Mouse (Mus musculus): ENCODE measurements around the gene Osbpl2. TPM values are rescaled to one million over a fixed set of nuclear protein-coding genes. Genes with fewer than 3 reads are reported as not detected.

Osbpl2 gene
- polyA plus RNA-seq, 1 experiment from 2014 or later = 10.4 TPM

DNA sequence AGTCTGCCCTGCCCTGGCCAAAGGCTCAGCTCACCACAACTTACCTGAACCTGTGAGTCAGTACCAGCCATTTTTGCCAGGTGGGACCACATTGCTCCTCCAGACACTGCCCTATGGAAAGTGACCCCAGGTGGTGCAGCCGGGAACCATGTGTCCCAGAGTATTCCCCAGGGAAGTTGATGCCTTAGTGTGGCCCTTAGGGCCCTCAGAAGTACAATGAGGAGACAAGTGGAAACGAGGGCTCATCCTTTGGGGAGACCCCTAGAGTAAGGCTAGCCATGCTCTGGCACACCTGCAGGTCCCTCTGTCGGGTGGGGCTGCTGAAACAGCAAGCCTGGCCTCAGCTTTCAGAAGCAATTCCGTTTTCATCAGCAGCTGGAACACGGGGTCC lies 32.5 kb upstream of the Osbpl2 start:
- Histone ChIP-seq H3K27ac (no peak overlapping the region), H3K9me3 (replicated peaks) (no peaks in the 10 kb centered on the region), H3K36me3 (peaks cover 20% of the 10 kb centered on the region; the same call in 1 of the 2 replicates), H3K9ac (no peak overlapping the region), H3K27me3 (peaks cover 15% of the 10 kb centered on the region; the same call in 1 of the 2 replicates), H3K4me1 (replicated peaks) (no peaks in the 10 kb centered on the region), H3K4me2 (no peak overlapping the region), H3K4me3 (replicated peaks) (no peak overlapping the region)
- ATAC-seq (ENCODE audit: low read depth) (no peak), DNase-seq (no peak)
- WGBS (ENCODE audit: insufficient replicate concordance) = 77% methylated on average over 5 of the region's 5 CpGs

DNA sequence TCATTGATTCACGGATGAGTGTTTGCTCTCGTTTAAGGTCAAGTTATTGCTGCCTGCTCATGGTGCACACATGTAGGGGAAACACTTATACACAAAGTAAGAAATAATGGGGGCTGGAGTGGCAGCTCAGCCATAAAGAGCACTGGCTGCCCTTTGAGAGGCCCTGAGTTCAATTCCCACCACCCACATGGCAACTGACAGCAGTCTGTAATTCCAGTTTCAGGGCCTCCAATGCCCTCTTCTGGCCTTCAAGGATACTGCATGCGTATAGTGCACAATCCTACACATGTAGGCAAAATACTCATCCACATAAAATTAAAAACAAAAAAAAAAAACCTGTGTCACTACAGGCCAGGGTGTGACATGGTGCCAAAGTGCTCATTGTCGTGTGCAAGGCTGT lies 31.6 kb upstream of the Osbpl2 start:
- ATAC-seq (ENCODE audit: low read depth) (no peak), DNase-seq (no peak)
- Histone ChIP-seq H3K4me2 (no peak overlapping the region), H3K36me3 (peaks cover 20% of the 10 kb centered on the region; the same call in 1 of the 2 replicates), H3K27me3 (peaks cover 15% of the 10 kb centered on the region; the same call in 1 of the 2 replicates), H3K27ac (no peak overlapping the region), H3K4me1 (replicated peaks) (no peaks in the 10 kb centered on the region), H3K9me3 (replicated peaks) (no peaks in the 10 kb centered on the region), H3K9ac (no peak overlapping the region), H3K4me3 (replicated peaks) (no peak overlapping the region)
- WGBS (ENCODE audit: insufficient replicate concordance) = 72% methylated on average over 4 of the region's 4 CpGs

DNA sequence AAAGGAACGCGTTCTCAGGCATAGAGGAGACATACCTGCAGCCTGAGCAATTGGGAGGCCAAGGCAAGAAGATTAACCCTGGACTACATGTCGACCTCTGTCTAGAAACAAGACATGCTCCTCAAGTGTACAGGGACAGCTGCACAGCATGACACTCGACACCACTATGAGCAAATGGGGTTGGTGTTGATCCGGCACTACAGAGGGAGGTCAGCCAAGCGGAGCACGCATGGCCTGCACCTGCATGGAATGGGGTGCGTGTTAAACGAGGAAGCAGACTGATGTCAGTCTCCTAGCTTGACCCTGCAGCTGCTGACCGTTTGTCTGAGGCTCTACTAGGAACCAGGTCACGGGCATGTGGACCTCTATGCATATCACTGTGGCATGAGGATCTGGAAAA lies 28.8 kb upstream of the Osbpl2 start:
- Histone ChIP-seq H3K4me1 (replicated peaks) (no peaks in the 10 kb centered on the region), H3K27me3 (peaks cover 17% of the 10 kb centered on the region), H3K36me3 (peaks cover 8% of the 10 kb centered on the region; the same call in 1 of the 2 replicates), H3K27ac (no peak overlapping the region), H3K4me2 (no peak overlapping the region), H3K4me3 (replicated peaks) (no peak overlapping the region), H3K9me3 (replicated peaks) (no peaks in the 10 kb centered on the region), H3K9ac (no peak overlapping the region)
- 56% methylated on average over 11 of the region's 11 CpGs for WGBS (ENCODE audit: insufficient replicate concordance)
- ATAC-seq (ENCODE audit: low read depth) (no peak), DNase-seq (no peak)

DNA sequence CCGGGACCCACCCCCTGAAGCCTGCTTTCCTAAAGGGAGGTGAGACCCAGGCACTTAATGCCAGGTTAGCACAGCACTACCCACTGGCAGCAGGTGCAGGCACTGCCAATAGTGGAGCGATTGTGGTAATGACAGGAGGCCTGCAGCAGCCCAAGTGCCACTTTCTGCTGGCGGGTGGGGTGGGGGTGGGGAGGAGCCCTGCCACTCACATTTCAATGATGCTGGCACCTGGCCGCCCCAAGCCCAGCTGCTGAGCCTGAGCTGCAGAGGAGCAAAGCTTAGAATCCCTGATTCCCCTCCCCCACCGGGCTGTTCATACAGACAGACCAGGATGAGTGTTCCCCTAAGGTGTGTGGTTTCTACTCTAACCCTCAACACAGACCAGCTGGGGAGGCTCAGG lies 23.4 kb upstream of the Osbpl2 start:
- Histone ChIP-seq H3K36me3 (no peaks in the 10 kb centered on the region), H3K27me3 (peaks cover 56% of the 10 kb centered on the region), H3K4me1 (replicated peaks) (peaks cover 21% of the 10 kb centered on the region), H3K9me3 (replicated peaks) (no peaks in the 10 kb centered on the region), H3K4me2 (no peak overlapping the region), H3K9ac (no peak overlapping the region), H3K27ac (no peak overlapping the region), H3K4me3 (replicated peaks) (no peak overlapping the region)
- no peak for ATAC-seq (ENCODE audit: low read depth)
- DNase-seq = no peak
- WGBS (ENCODE audit: insufficient replicate concordance) = 39% methylated on average over 5 of the region's 5 CpGs

DNA sequence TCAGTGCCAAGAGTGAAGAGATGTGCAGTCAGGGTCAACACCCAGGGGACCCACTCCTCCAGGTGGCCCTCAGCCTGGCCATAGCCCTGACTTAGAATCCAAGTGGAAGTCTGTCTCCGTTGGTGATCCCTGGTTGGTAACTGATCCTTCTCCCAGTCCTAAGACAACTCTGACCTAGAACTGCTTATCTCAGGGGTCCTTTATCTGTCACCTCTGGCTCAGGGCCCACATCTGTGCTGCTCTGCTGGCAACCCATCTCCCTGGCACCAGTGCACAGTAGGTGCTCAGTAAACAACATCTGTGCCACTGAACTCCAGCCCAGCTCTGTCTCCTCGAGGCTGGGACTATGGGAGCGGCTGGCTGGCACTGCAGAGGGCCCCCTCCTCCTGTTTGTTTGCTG lies 21.5 kb upstream of the Osbpl2 start:
- no peak for ATAC-seq (ENCODE audit: low read depth)
- Histone ChIP-seq H3K4me3 (replicated peaks) (no peak overlapping the region), H3K27me3 (peaks cover 75% of the 10 kb centered on the region), H3K4me1 (replicated peaks) (peaks cover 21% of the 10 kb centered on the region), H3K9me3 (replicated peaks) (no peaks in the 10 kb centered on the region), H3K27ac (no peak overlapping the region), H3K4me2 (no peak overlapping the region), H3K9ac (no peak overlapping the region), H3K36me3 (no peaks in the 10 kb centered on the region)
- WGBS (ENCODE audit: insufficient replicate concordance) = 38% methylated on average over 3 of the region's 3 CpGs
- DNase-seq = no peak

DNA sequence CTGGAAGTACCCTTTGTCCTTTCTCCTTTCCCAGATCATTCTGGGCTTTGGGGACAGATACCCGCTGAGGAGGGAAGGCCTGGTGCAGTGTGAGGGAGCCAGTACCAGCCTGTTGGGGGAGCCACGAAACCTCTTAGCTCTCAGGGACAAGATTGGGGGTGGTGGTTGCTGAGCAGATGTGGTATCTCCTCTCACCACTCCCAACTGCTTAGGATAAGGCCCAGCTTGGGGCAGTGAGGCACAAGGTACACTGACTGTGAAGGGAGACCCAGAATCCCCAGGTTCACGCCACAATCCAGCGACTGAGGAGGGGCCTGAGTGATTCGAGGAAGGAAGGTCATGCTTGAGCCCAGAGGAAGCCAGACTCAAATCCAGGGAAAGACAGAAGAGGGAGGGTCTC lies 20.9 kb upstream of the Osbpl2 start:
- ATAC-seq (ENCODE audit: low read depth) (peak; percentile 77), DNase-seq (no peak)
- Histone ChIP-seq H3K27ac (no peak overlapping the region), H3K4me2 (no peak overlapping the region), H3K27me3 (peaks cover 80% of the 10 kb centered on the region), H3K9ac (no peak overlapping the region), H3K4me1 (replicated peaks) (peaks cover 21% of the 10 kb centered on the region), H3K4me3 (replicated peaks) (no peak overlapping the region), H3K36me3 (no peaks in the 10 kb centered on the region), H3K9me3 (replicated peaks) (no peaks in the 10 kb centered on the region)
- 22% methylated on average over 5 of the region's 5 CpGs for WGBS (ENCODE audit: insufficient replicate concordance)

DNA sequence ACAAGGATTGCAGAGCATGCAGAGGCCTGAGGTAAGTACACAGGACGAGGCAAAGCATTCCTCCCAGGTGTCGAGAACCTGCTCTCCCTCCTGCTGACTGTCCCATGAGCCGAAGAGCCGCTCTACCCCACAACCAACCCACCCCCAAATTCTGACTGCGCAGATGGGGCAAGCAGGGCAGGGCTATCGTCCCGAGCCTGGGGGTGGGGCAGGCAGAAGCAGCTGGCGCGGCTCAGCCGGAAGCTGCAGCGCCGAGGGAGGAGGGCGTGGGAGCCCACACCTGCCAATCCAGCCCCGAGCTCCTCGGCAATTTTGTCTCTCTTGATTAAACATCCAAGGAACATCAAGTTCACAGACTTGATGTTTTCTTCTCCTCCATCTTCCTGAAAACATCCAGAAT lies 19.6 kb upstream of the Osbpl2 start:
- ATAC-seq (ENCODE audit: low read depth) (no peak), DNase-seq (no peak)
- Histone ChIP-seq H3K4me3 (replicated peaks) (no peak overlapping the region), H3K27ac (no peak overlapping the region), H3K9ac (no peak overlapping the region), H3K4me2 (no peak overlapping the region), H3K27me3 (peaks cover 94% of the 10 kb centered on the region), H3K4me1 (replicated peaks) (peaks cover 32% of the 10 kb centered on the region), H3K9me3 (replicated peaks) (no peaks in the 10 kb centered on the region), H3K36me3 (no peaks in the 10 kb centered on the region)
- 8% methylated on average over 15 of the region's 15 CpGs for WGBS (ENCODE audit: insufficient replicate concordance)

DNA sequence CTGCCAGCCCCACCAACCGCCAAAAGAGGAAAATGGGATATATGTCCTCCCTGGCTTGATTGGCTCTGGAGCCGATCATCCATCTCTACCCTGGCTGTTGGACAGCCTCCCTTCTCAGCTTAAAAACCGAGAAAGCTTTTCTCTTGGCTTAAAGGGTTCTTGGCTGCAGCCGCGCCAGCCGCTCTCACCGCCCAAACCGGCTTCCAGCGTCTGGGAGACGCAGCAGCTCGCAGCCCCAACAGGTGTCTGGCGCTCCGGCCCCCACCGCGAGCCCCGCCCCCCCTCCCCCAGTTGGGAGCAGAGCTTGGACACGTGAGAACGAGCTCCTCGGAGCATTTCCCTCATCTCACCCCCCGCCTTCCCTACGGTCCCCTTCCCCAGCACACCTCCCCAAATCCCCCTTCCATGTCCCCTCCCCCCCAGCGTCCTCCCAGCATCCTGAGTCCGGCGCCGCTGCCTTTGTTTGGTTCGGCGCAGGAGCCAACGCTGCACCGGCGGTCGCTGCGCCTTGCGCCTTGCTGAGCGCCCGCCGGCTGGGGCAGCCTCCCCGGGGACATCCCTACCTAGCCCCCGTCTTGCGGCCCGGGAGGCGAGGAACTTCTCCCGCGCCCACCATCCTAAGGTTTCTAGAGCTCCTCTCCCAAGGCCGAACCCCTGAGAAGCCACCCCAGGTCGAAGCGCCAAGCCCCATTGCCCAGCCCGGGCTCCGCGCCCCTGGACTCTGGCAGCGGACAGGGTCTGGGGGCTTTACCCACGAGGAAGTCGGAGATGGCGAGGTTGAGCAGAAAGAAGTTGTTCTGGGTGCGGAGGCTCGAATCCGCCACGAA lies 15.7 kb upstream of the Osbpl2 start:
- Histone ChIP-seq H3K9me3 (replicated peaks) (no peaks in the 10 kb centered on the region), H3K4me1 (replicated peaks) (peaks cover 27% of the 10 kb centered on the region), H3K27ac (no peak overlapping the region), H3K36me3 (no peaks in the 10 kb centered on the region), H3K4me3 (replicated peaks) (peak overlapping the region; percentile 55), H3K27me3 (peaks cover 82% of the 10 kb centered on the region), H3K9ac (no peak overlapping the region), H3K4me2 (peak overlapping the region; percentile 79)
- no peak for ATAC-seq (ENCODE audit: low read depth)
- 4% methylated on average over 57 of the region's 57 CpGs for WGBS (ENCODE audit: insufficient replicate concordance)
- DNase-seq = no peak

DNA sequence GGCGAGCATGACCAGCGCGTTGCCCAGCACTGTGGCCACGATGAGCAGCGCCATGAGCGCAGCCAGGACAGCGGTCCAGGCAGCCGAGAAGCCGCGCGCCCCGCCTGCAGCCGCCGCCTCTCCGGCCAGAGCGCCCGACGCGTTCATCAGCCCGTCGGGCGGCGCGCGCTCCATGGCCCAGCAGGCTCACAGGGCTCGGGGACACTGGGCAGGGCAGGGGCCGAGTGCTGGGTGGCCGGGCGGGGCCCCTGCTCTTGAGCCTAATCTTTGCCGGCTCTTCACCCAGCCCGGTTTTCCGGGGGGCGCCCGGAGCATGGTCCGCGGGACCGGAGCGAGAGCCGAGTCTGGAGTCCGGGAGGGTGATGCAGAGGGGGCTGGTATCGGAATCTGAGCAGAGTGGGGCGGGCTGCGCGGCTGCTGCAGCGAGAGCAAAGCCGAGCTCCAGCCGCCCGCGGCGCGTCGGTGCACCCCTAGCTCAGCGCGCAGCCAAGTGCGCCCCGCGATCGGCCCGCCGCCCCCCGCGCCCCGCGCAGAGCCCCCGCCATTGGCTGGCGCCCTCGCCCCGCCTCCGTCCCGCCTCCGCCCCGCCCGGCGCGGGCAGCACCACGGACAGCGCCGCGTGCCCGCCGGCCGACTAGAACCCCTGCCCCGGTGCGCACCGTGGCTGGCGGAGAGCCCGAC lies 15.0 kb upstream of the Osbpl2 start, which contains the start of gene Hrh3:
TSS of gene Hrh3 (minus strand) at position 511 of the 681 bp plus-strand sequence.
- peak within 1 kb of the TSS; percentile 55 for H3K4me3 ChIP-seq (replicated peaks)
- H3K36me3 ChIP-seq = no peaks in the 10 kb centered on the region
- H3K4me1 ChIP-seq (replicated peaks) = peaks cover 22% of the 10 kb centered on the region
- peak within 1 kb of the TSS; percentile 79 for H3K4me2 ChIP-seq
- DNase-seq = peak; percentile 64
- peak; percentile 82 for ATAC-seq (ENCODE audit: low read depth)
- peaks cover 75% of the 10 kb centered on the region for H3K27me3 ChIP-seq
- 1% methylated on average over 71 of the region's 87 CpGs for WGBS (ENCODE audit: insufficient replicate concordance)
- no peak within 1 kb of the TSS for H3K9ac ChIP-seq
- no peak within 1 kb of the TSS for H3K27ac ChIP-seq
- H3K9me3 ChIP-seq (replicated peaks) = no peaks in the 10 kb centered on the region

DNA sequence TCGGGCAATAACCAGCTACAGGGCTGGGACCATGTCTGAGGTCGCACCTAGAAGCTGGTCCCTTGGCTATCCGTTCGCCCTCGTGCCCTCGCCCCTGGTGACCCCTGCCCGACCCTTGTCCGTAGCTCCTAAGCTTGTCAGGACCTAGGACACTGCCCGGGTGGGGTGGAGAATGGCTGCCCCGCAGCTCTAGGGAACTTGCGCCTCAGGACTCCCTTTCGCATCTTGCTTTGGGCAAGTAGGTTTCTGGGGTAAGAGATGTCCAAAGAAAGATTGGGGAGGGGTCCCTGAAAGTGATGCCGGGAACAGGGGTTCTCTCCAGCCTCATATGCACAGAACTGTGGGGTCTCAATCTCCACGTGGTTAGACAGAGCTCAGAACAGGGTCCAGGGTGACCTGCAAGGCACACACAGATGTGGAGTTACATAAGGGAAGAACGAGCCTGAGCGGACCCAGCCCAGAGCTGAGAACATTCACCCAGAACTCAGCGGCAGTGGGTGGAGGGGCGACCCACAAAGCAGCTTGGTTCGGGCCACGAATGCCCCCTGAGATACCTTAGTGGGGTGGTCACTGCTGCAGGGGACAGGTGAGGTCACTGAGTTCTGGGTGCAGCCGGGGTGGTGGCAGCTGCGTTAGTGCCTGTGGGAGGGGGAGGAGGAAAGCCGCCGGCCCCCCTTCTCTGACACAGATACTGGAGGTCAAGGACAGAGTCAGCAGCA lies 14.3 kb upstream of the Osbpl2 start:
- 9% methylated on average over 24 of the region's 24 CpGs for WGBS (ENCODE audit: insufficient replicate concordance)
- Histone ChIP-seq H3K27me3 (peaks cover 68% of the 10 kb centered on the region), H3K27ac (no peak overlapping the region), H3K9me3 (replicated peaks) (no peaks in the 10 kb centered on the region), H3K4me3 (replicated peaks) (peak overlapping the region; percentile 55), H3K4me1 (replicated peaks) (peaks cover 17% of the 10 kb centered on the region), H3K9ac (no peak overlapping the region), H3K36me3 (no peaks in the 10 kb centered on the region), H3K4me2 (peak overlapping the region; percentile 79)
- ATAC-seq (ENCODE audit: low read depth) = peak; percentile 47; the same call in 1 of the 2 replicates
- no peak for DNase-seq
